Mouse (Mus musculus): ENCODE results near the gene Rere. TPM values are rescaled to one million over a fixed set of nuclear protein-coding genes. Genes with fewer than 3 reads are reported as not detected.

The Rere gene
- total and polyA plus RNA-seq, 3 experiments = 4.1 to 31.8 TPM; not detected in 1

DNA sequence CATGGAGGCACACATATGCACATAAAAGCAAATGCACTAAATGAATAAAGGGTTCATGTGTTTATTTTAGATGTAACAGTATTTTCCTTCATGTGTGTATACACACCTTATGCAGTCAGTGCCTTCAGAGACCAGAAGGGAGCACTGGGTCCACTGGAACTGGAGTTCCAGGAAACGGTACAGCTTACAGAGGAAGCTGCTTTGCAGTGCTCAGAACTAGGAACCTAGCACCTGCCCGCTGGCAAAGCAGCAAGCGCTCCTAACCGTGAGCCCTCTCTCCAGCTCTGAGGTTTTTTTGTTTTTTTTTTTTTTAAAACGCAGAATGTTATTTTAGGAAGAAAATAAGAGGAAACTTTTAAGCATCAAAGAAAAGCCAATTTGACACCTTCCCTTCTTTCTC is 124.3 kb downstream of the Rere start:
- no peak for DNase-seq (ENCODE audit: low read depth, low spot score)
- Histone ChIP-seq H3K27ac (ENCODE audit: control insufficient read depth, low read depth, low read length) (no peak overlapping the region), H3K9me3 (replicated peaks; ENCODE audit: insufficient read depth, low read length) (no peaks in the 10 kb centered on the region), H3K4me1 (ENCODE audit: control insufficient read depth in 1 of 2, insufficient read depth in 2 of 2, low read length in 2 of 2) (no peaks in the 10 kb centered on the region), H3K4me3 (ENCODE audit: control insufficient read depth in 1 of 2, insufficient read depth in 1 of 2, low read depth in 2 of 2, low read length in 2 of 2) (no peak overlapping the region), H3K79me2 (ENCODE audit: control insufficient read depth, insufficient read depth, low read length, poor library complexity) (peaks cover 2% of the 10 kb centered on the region; the same call in 1 of the 2 replicates), H3K36me3 (ENCODE audit: control insufficient read depth in 1 of 2, insufficient read depth in 2 of 2, low read length in 2 of 2) (peaks cover 0 to 2% of the 10 kb centered on the region in 2 experiments; a peak in 2 of 4 replicates), H3K27me3 (ENCODE audit: control insufficient read depth in 1 of 2, insufficient read depth in 2 of 2, low read length in 2 of 2) (no peaks in the 10 kb centered on the region), H3K9ac (ENCODE audit: control insufficient read depth, low read depth, low read length, poor library complexity, severe bottlenecking) (no peak overlapping the region)
- TF ChIP-seq MAX (IDR thresholded peaks at IDR 0.05; ENCODE audit: low read length) (no peak), SMC3 (IDR thresholded peaks at IDR 0.05; ENCODE audit: low read depth, low read length) (no peak), GATA1 (IDR thresholded peaks at IDR 0.05; ENCODE audit: low read depth, low read length) (no peak), BHLHE40 (IDR thresholded peaks at IDR 0.05; ENCODE audit: borderline replicate concordance, low read depth, low read length) (no peak), KAT2A (conservative IDR thresholded peaks at IDR 0.05; ENCODE audit: low read depth, low read length) (no peak), MAFK (IDR thresholded peaks at IDR 0.05; ENCODE audit: borderline replicate concordance, low read depth, low read length) (no peak), ZMIZ1 (IDR thresholded peaks at IDR 0.05; ENCODE audit: low read depth, low read length) (no peak), ELF1 (IDR thresholded peaks at IDR 0.05; ENCODE audit: low read depth, low read length) (no peak), POLR2AphosphoS5 (IDR thresholded peaks at IDR 0.05; ENCODE audit: borderline replicate concordance, low read depth, low read length) (no peak), ZNF384 (IDR thresholded peaks at IDR 0.05; ENCODE audit: low read depth, low read length) (no peak), CTCF (IDR thresholded peaks at IDR 0.05 in 2 of 3, conservative IDR thresholded peaks at IDR 0.05 in 1 of 3; ENCODE audit: control insufficient read depth in 1 of 3, insufficient read depth in 1 of 3, low read depth in 2 of 3, low read length in 3 of 3, poor library complexity in 1 of 3, severe bottlenecking in 1 of 3) (no peak), ZC3H11A (IDR thresholded peaks at IDR 0.05; ENCODE audit: low read depth, low read length) (no peak), CHD2 (IDR thresholded peaks at IDR 0.05; ENCODE audit: low read length) (no peak), HCFC1 (IDR thresholded peaks at IDR 0.05; ENCODE audit: low read depth, low read length) (no peak), SIN3A (IDR thresholded peaks at IDR 0.05; ENCODE audit: low read length) (no peak), JUND (IDR thresholded peaks at IDR 0.05; ENCODE audit: low read depth, low read length) (no peak), MYB (IDR thresholded peaks at IDR 0.05; ENCODE audit: low read depth, low read length) (no peak), USF1 (IDR thresholded peaks at IDR 0.05; ENCODE audit: low read depth, low read length) (no peak), NELFE (IDR thresholded peaks at IDR 0.05; ENCODE audit: low read depth, low read length) (no peak), MEF2A (IDR thresholded peaks at IDR 0.05; ENCODE audit: extremely low read depth, insufficient replicate concordance, low read depth, low read length, poor library complexity, severe bottlenecking) (no peak)

DNA sequence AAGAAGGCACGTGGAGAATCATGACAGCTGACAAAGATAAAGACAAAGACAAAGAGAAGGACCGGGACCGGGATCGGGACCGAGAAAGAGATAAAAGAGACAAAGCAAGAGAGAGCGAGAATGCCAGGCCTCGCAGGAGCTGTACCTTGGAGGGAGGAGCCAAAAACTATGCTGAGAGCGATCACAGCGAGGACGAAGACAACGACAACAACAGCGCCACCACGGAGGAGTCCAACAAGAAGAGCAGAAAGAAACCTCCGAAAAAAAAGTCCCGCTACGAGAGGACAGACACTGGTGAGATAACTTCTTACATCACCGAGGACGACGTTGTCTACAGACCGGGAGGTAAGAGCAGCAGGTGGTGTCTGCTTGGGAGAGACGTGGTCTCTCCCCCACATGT is 124.9 kb downstream of the Rere start:
- H3K27me3 ChIP-seq (ENCODE audit: control insufficient read depth in 1 of 2, insufficient read depth in 2 of 2, low read length in 2 of 2) = no peaks in the 10 kb centered on the region
- H3K9me3 ChIP-seq (replicated peaks; ENCODE audit: insufficient read depth, low read length) = no peaks in the 10 kb centered on the region
- H3K9ac ChIP-seq (ENCODE audit: control insufficient read depth, low read depth, low read length, poor library complexity, severe bottlenecking) = no peak overlapping the region
- no peak overlapping the region for H3K27ac ChIP-seq (ENCODE audit: control insufficient read depth, low read depth, low read length)
- H3K4me1 ChIP-seq (ENCODE audit: control insufficient read depth in 1 of 2, insufficient read depth in 2 of 2, low read length in 2 of 2) = no peaks in the 10 kb centered on the region
- H3K4me3 ChIP-seq (ENCODE audit: control insufficient read depth in 1 of 2, insufficient read depth in 1 of 2, low read depth in 2 of 2, low read length in 2 of 2) = no peak overlapping the region
- H3K79me2 ChIP-seq (ENCODE audit: control insufficient read depth, insufficient read depth, low read length, poor library complexity) = peaks cover 2% of the 10 kb centered on the region; the same call in 1 of the 2 replicates
- no peak for DNase-seq (ENCODE audit: low read depth, low spot score)
- peaks cover 0 to 2% of the 10 kb centered on the region in 2 experiments; a peak in 2 of 4 replicates for H3K36me3 ChIP-seq (ENCODE audit: control insufficient read depth in 1 of 2, insufficient read depth in 2 of 2, low read length in 2 of 2)
- no peak for TF ChIP-seq MXI1 (IDR thresholded peaks at IDR 0.05; ENCODE audit: low read depth, low read length)
- TF ChIP-seq MYB (IDR thresholded peaks at IDR 0.05; ENCODE audit: low read depth, low read length) = no peak
- no peak for TF ChIP-seq CHD2 (IDR thresholded peaks at IDR 0.05; ENCODE audit: low read length)
- no peak for TF ChIP-seq BHLHE40 (IDR thresholded peaks at IDR 0.05; ENCODE audit: borderline replicate concordance, low read depth, low read length)
- TF ChIP-seq USF2 (IDR thresholded peaks at IDR 0.05; ENCODE audit: borderline replicate concordance in 1 of 2, insufficient read depth in 1 of 2, low read depth in 1 of 2, low read length in 2 of 2) = no peak
- TF ChIP-seq CTCF (IDR thresholded peaks at IDR 0.05 in 2 of 3, conservative IDR thresholded peaks at IDR 0.05 in 1 of 3; ENCODE audit: control insufficient read depth in 1 of 3, insufficient read depth in 1 of 3, low read depth in 2 of 3, low read length in 3 of 3, poor library complexity in 1 of 3, severe bottlenecking in 1 of 3) = no peak
- no peak for TF ChIP-seq CHD1 (IDR thresholded peaks at IDR 0.05; ENCODE audit: low read depth, low read length)
- no peak for TF ChIP-seq RCOR1 (IDR thresholded peaks at IDR 0.05; ENCODE audit: low read depth, low read length)
- no peak for TF ChIP-seq POLR2A (IDR thresholded peaks at IDR 0.05; ENCODE audit: control insufficient read depth in 1 of 2, insufficient read depth in 1 of 2, low read depth in 1 of 2, low read length in 2 of 2, poor library complexity in 1 of 2)
- TF ChIP-seq NRF1 (IDR thresholded peaks at IDR 0.05; ENCODE audit: insufficient read depth, low read depth, low read length, poor library complexity, severe bottlenecking) = no peak
- no peak for TF ChIP-seq TCF12 (IDR thresholded peaks at IDR 0.05; ENCODE audit: low read depth, low read length)
- no peak for TF ChIP-seq KAT2A (conservative IDR thresholded peaks at IDR 0.05; ENCODE audit: low read depth, low read length)

All from MEL (cell line).